Mouse (Mus musculus) intestine, embryonic 16.5 days (tissue): ENCODE data around the gene Tmppe. TPM values are rescaled to one million over a fixed set of nuclear protein-coding genes. Genes with fewer than 3 reads are reported as not detected.

Experiments used
- ATAC-seq: fragments of 200-750 bp; cut with Nextera tagmentation; 2 replicates; pipeline ENCODE4 v1.8.0; 2017; ENCODE audit warnings: moderate TSS enrichment, moderate library complexity
- H3K27ac ChIP-seq: fragments of 300-500 bp; sonication (generic); 2 replicates; pipeline ENCODE4 v1.5.1; 2014; ENCODE audit warnings: mild to moderate bottlenecking, low read length
- H3K27me3 ChIP-seq: fragments of 300-500 bp; sonication (generic); replicated peaks from 2 replicates; pipeline ENCODE4 v1.6.1; 2014; ENCODE audit warnings: low read length, control low read depth, mixed read lengths; ENCODE audit not compliant: control insufficient read depth, insufficient read depth
- H3K36me3 ChIP-seq: fragments of 300-500 bp; sonication (generic); 2 replicates; pipeline ENCODE4 v1.6.1; 2014; ENCODE audit warnings: low read length, control low read depth; ENCODE audit not compliant: control insufficient read depth, insufficient read depth
- H3K4me1 ChIP-seq: fragments of 300-500 bp; sonication (generic); 2 replicates; pipeline ENCODE4 v1.6.1; 2014; ENCODE audit warnings: low read length, control low read depth, mixed read lengths; ENCODE audit not compliant: control insufficient read depth, insufficient read depth
- H3K4me2 ChIP-seq: fragments of 300-500 bp; sonication (generic); 2 replicates; pipeline ENCODE4 v1.6.1; 2014; ENCODE audit warnings: low read depth, low read length, control low read depth
- H3K4me3 ChIP-seq: fragments of 300-500 bp; sonication (generic); 2 replicates; pipeline ENCODE4 v1.5.1; 2014; ENCODE audit warnings: mild to moderate bottlenecking, low read length
- H3K9ac ChIP-seq: fragments of 300-500 bp; sonication (generic); 2 replicates; pipeline ENCODE4 v1.6.1; 2014; ENCODE audit warnings: low read depth, low read length
- H3K9me3 ChIP-seq: fragments of 300-500 bp; sonication (generic); 2 replicates; pipeline ENCODE4 v1.6.1; 2016; ENCODE audit warnings: low read length, control low read depth; ENCODE audit not compliant: control insufficient read depth
- WGBS: fragments of 180-500 bp; shearing (Covaris S2); extraction: QIAGEN DNeasy Blood & Tissue Kit; methylation state at CpG from one replicate; pipeline ENCODE4 v1.1.7; 2014; 5-methylcytosine and 5-hydroxymethylcytosine counted together
- polyA plus RNA-seq: library from polyadenylated mRNA; unstranded; fragments of >200 nt; fragmentation: Nextera tagmentation; extraction: Ambion mirVana; gene quantifications from 2 replicates; pipeline ENCODE4 v1.2.1, GENCODE M21; 2015

Gene Tmppe
- polyA plus RNA-seq, 1 experiment from 2014 or later, result 31.2 TPM

- Histone ChIP-seq H3K9ac (no peak overlapping the region), H3K4me2 (no peak overlapping the region), H3K27me3 (no peaks in the 10 kb centered on the region), H3K4me1 (peaks cover 9% of the 10 kb centered on the region), H3K9me3 (no peaks in the 10 kb centered on the region), H3K4me3 (no peak overlapping the region), H3K36me3 (peaks cover 17% of the 10 kb centered on the region), H3K27ac (no peak overlapping the region)
- no peak for ATAC-seq
- WGBS, result 67% methylated on average over 17 of the region's 17 CpGs
Measured at GRCm38 (mm10) chr9:114380881-114381733, 19.8 kb upstream of the Tmppe start.

- Histone ChIP-seq H3K4me1 (peaks cover 19% of the 10 kb centered on the region), H3K4me3 (no peak overlapping the region), H3K36me3 (peaks cover 11% of the 10 kb centered on the region), H3K27me3 (no peaks in the 10 kb centered on the region), H3K4me2 (no peak overlapping the region), H3K9me3 (no peaks in the 10 kb centered on the region), H3K9ac (no peak overlapping the region), H3K27ac (peak overlapping the region; percentile 88)
- peak; percentile 77 for ATAC-seq
- WGBS, result 63% methylated on average over 17 of the region's 17 CpGs
Measured at GRCm38 (mm10) chr9:114382936-114383710, 17.8 kb upstream of the Tmppe start.

GRCm38 (mm10) chr9:114384691-114385090, 16.2 kb upstream of the Tmppe start:
- Histone ChIP-seq H3K4me3 (no peak overlapping the region), H3K27ac (peak overlapping the region; percentile 88; the same call in 1 of the 2 replicates), H3K4me1 (peaks cover 22% of the 10 kb centered on the region), H3K4me2 (no peak overlapping the region), H3K36me3 (peaks cover 11% of the 10 kb centered on the region), H3K9ac (no peak overlapping the region), H3K27me3 (no peaks in the 10 kb centered on the region), H3K9me3 (no peaks in the 10 kb centered on the region)
- ATAC-seq, result no peak
- 90% methylated on average over 24 of the region's 24 CpGs for WGBS

GRCm38 (mm10) chr9:114385160-114385559, 15.7 kb upstream of the Tmppe start:
- whole genome bisulfite sequencing, result 94% methylated on average over 10 of the region's 10 CpGs
- Histone ChIP-seq H3K4me2 (no peak overlapping the region), H3K9me3 (no peaks in the 10 kb centered on the region), H3K4me1 (peaks cover 21% of the 10 kb centered on the region; the same call in 1 of the 2 replicates), H3K36me3 (peaks cover 11% of the 10 kb centered on the region), H3K27ac (no peak overlapping the region), H3K9ac (no peak overlapping the region), H3K27me3 (no peaks in the 10 kb centered on the region), H3K4me3 (no peak overlapping the region)
- ATAC-seq, result no peak

- peaks cover 5% of the 10 kb centered on the region for H3K36me3 ChIP-seq
- H3K27me3 ChIP-seq, result no peaks in the 10 kb centered on the region
- peaks cover 20% of the 10 kb centered on the region for H3K4me1 ChIP-seq
- H3K4me2 ChIP-seq, result no peak overlapping the region
- no peaks in the 10 kb centered on the region for H3K9me3 ChIP-seq
- no peak overlapping the region for H3K27ac ChIP-seq
- H3K4me3 ChIP-seq, result no peak overlapping the region
- WGBS, result 39% methylated on average over 6 of the region's 6 CpGs
- ATAC-seq, result no peak
- no peak overlapping the region for H3K9ac ChIP-seq
Measured at GRCm38 (mm10) chr9:114387086-114387485, 13.8 kb upstream of the Tmppe start.

- Histone ChIP-seq H3K4me3 (no peak overlapping the region), H3K9ac (peak overlapping the region; percentile 40), H3K27ac (peak overlapping the region; percentile 69; the same call in 1 of the 2 replicates), H3K9me3 (no peaks in the 10 kb centered on the region), H3K27me3 (no peaks in the 10 kb centered on the region), H3K36me3 (peaks cover 5% of the 10 kb centered on the region), H3K4me1 (peaks cover 20% of the 10 kb centered on the region), H3K4me2 (no peak overlapping the region)
- no peak for ATAC-seq
- WGBS, result 88% methylated on average over 8 of the region's 8 CpGs
Measured at GRCm38 (mm10) chr9:114388288-114388687, 12.6 kb upstream of the Tmppe start.

- Histone ChIP-seq H3K4me2 (peak overlapping the region; percentile 77), H3K9ac (peak overlapping the region; percentile 40), H3K27ac (peak overlapping the region; percentile 69), H3K4me3 (peak overlapping the region; percentile 63; the same call in 1 of the 2 replicates), H3K27me3 (no peaks in the 10 kb centered on the region), H3K4me1 (peaks cover 20% of the 10 kb centered on the region), H3K36me3 (peaks cover 5% of the 10 kb centered on the region), H3K9me3 (no peaks in the 10 kb centered on the region)
- WGBS, result 62% methylated on average over 3 of the region's 3 CpGs
- ATAC-seq, result no peak
Measured at GRCm38 (mm10) chr9:114388701-114389370, 12.1 kb upstream of the Tmppe start.

- Histone ChIP-seq H3K27me3 (no peaks in the 10 kb centered on the region), H3K9me3 (no peaks in the 10 kb centered on the region), H3K4me2 (peak overlapping the region; percentile 77), H3K4me3 (peak overlapping the region; percentile 63), H3K9ac (peak overlapping the region; percentile 79; the same call in 1 of the 2 replicates), H3K36me3 (peaks cover 3% of the 10 kb centered on the region), H3K4me1 (peaks cover 20% of the 10 kb centered on the region), H3K27ac (peak overlapping the region; percentile 97)
- ATAC-seq, result peak; percentile 23
- 76% methylated on average over 8 of the region's 8 CpGs for whole genome bisulfite sequencing
Measured at GRCm38 (mm10) chr9:114389371-114389904, 11.5 kb upstream of the Tmppe start.
